Mouse (Mus musculus) 3T3-L1 (cell line): ENCODE data around the gene Adrb1.
"Not testable (repeated sequence)": the region's sequence is repeated elsewhere in the genome, so short reads cannot be mapped to it uniquely, and the experiment has no call there.

Experiments used
- DNase-seq: peaks from one replicate; pipeline ENCODE4 v3.0.0-alpha.2; 2015; ENCODE audit warnings: low read depth, low spot score

Gene Adrb1

GRCm38 (mm10) chr19:56749343-56749742, 27.3 kb downstream of the Adrb1 start:
- peak; percentile 44 for DNase-seq

- DNase-seq, result peak; percentile 25
Observed at GRCm38 (mm10) chr19:56750709-56751108, 28.7 kb downstream of the Adrb1 start.

GRCm38 (mm10) chr19:56754456-56754855, 32.5 kb downstream of the Adrb1 start:
- DNase-seq, result not testable (repeated sequence)

GRCm38 (mm10) chr19:56756412-56756811, 34.4 kb downstream of the Adrb1 start:
- DNase-seq, result no peak

- DNase-seq, result no peak
Observed at GRCm38 (mm10) chr19:56758311-56758710, 36.3 kb downstream of the Adrb1 start.

DNA sequence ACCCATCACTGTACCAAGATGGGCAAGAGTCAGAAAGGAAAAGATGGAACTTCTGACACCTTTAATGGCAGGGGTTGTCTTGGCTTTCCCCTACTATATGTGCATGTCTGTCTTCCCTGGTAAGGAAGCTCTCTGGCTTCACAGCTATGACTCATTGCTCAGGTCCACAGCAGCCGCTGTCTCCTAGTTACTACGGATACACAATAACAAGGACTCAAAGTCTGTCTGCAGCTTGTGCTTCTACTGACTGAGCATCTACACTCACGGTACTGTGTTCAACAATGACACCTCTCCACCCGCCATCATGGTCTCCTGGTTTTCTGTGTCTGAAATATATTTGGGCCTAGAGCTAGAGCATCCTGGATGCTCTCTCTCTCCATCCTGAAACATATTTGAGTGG, 37.7 kb downstream of the Adrb1 start:
- DNase-seq, result peak; percentile 80

GRCm38 (mm10) chr19:56760306-56760940, 38.4 kb downstream of the Adrb1 start:
- peak; percentile 47 for DNase-seq

- no peak for DNase-seq
Observed at GRCm38 (mm10) chr19:56761096-56761495, 39.1 kb downstream of the Adrb1 start.

DNA sequence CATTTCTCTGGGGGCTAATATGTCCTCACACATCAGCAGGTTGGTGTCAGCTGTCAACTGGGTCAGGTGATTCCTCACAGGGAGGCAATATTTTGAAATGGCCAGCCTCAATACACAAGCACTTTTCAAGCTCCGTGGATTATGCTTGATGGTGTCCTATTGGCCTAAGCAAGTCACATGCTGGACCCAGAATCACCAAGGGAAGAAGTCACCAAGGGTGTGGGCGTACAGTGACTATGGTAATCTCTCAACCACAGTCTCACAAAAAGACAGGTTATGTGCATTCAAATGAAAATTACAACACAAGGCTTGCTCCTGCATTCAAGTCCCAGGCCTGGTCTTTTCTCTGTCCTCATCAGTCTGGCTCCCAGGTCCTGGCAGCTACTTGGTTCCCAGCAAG, 39.7 kb downstream of the Adrb1 start:
- DNase-seq, result peak; percentile 52

DNA sequence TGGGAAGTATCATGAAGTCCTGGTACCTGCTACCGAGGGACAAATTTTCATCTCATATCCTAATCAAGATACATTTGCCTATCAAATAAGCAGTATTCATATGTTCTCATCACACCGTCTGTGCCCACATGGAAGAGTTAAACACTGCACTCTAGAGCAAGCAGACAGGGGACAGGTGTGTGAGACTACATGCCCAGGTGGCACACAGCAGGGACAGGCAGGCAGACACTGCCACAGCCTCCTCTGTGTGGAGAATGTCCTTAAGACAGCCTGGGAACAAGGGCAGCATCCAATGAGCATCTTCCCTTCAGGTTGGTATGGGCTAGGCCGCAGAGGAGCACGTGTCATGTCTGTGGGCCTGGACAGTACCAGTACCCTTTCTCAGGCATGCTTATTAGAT, 40.7 kb downstream of the Adrb1 start:
- DNase-seq, result no peak

DNA sequence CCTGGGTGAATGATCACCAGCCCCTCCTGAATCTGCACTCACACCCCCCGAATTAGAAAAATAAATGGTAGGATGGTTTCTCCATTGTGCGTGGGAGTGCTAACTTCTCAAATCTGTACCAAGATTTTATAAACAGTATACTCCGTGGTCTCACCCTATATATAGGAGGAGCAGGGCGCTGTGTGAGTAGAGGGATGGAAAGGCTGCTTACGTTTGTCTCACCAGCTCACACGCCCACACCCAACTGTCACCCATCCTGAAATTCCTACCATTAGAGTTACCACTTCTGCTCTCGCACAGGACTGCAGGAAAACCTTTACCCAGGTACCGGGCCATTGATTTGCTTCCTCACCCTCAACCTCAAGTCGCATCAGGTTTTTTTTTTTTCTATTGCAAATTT, 47.0 kb downstream of the Adrb1 start:
- DNase-seq, result no peak

GRCm38 (mm10) chr19:56772158-56772557, 50.2 kb downstream of the Adrb1 start:
- DNase-seq, result no peak

DNA sequence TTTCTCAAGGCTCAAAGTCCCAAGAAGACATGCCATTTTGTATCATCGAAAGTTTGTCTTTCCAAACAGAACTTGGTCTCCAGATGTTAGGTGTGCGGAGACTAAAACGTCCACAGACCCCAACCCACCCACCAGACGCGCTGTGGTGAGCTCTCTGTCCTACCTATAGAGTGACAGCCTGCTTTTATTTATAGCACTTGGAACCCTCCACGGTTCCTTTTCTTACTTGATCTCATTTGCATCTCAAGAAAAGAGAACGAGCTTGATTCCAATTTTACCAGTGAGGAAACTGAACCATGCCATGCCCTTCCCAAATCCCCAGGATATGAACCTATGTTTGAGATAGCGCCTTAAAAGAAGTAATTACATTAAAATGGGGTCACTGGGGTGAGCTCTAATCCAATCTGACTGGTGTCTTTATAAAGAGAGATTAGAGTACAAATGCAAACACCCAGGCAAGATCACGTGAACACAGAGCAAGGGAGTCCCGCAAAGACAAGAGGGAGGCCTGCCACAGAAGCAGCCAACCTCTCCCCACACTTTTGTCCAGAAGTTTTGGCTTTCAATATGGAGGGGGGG, 51.5 kb downstream of the Adrb1 start:
- DNase-seq, result no peak

DNA sequence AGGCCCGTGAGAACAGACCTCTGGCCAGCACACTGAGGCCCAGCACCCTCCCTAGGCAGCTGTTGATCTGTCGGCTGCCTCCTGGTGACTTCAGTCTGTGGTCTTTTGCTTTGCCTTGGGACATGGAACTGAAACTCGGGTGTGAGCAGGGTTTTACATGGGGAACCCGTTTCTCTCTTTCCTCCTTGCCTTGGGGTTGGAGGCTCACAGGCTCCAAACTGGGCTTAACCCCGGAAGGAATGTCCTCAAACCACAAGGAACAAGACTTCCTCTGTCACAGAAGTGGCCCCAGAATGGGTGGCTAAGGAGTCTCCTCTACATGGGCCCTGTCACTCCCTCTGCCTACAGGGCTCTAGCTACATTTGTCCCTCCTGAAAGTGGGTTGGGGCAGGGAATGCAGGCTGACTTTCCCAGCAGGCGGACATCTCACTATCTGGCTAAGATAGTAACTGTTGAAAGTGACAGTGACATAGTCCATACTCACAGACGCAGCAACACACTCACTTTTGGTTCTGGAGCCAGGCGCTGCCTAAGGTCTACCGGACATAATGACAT, 52.5 kb downstream of the Adrb1 start:
- DNase-seq, result no peak

DNA sequence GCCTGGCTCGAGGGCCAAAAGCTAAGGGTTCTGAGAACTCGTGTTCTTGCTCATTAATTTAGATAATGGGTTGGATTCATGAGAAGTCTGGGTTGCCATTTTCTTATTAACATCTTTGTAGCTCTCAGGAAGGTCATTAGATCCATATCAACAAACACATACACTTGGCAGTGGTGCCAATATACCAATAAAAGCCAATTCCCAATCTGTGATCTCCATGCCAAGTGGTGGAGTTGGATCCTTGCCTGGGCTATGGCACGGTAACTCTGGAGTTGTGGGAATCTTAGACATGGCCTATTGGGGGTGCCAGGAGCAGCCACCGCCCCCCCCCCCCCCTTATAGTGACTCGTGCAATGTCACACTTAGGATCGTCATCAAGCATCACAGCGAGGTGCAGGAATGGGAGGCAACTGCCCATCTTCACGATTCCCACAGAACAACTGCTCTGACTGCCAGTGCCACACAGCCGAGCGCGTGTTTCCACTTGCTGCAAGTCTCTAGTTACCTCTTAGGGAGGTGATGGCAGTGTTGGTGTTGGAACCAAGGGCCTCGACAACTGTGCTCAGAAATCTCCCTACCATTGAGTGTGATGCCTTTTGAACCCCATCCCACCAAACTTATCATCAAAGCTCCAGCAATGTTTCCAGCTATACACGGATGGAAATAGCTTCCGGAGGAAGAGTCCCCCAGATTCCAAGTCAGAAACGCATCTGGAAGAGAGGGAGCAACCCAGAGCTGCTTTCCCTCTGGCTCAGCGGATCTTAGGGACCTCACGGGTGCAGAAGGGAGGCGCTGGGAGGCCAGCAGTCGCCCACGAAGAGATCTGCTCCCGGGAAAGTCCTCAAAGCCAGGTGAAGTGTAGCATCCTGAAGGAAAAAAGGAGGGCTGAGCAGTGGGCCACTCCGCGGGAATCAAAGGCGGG, 53.2 kb downstream of the Adrb1 start:
- DNase-seq, result no peak

GRCm38 (mm10) chr19:56775893-56776718, 54.1 kb downstream of the Adrb1 start:
- DNase-seq, result no peak

GRCm38 (mm10) chr19:56776719-56777382, 54.9 kb downstream of the Adrb1 start:
- peak; percentile 73 for DNase-seq

DNA sequence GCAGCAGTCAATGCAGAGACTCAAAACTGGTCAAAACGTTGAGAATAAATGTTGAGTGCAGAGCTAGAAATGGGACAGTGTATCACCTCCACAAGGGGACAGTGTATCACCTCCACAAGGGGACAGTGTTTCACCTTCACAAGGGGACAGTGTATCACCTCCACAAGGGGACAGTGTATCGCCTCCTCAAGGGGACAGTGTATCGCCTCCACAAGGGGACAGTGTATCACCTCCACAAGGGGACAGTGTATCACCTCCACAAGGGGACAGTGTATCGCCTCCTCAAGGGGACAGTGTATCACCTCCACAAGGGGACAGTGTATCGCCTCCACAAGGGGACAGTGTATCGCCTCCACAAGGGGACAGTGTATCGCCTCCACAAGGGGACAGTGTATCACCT, 56.5 kb downstream of the Adrb1 start:
- not testable (repeated sequence) for DNase-seq
